Mouse (Mus musculus) hindbrain, embryonic 12.5 days (tissue): ENCODE measurements at regions not wholly inside any gene's neighbourhood (a gene's known extent, or its start where the extent isn't known, plus 50 kb on each side); places are given as distances from the start of the nearest gene placed in this dataset.

Experiments
- ATAC-seq: fragments of 200-750 bp; cut with Nextera tagmentation; 2 replicates; pipeline ENCODE4 v1.8.0; 2017; ENCODE audit warnings: moderate TSS enrichment; ENCODE audit not compliant: low FRiP score
- H3K27ac ChIP-seq: fragments of 300-500 bp; sonication (generic); 2 replicates; pipeline ENCODE4 v1.5.1; 2016; ENCODE audit warnings: mild to moderate bottlenecking
- H3K27me3 ChIP-seq: fragments of 300-500 bp; sonication (generic); 2 replicates; pipeline ENCODE4 v1.6.1; 2016; ENCODE audit warnings: mild to moderate bottlenecking
- H3K36me3 ChIP-seq: fragments of 300-500 bp; sonication (generic); 2 replicates; pipeline ENCODE4 v1.6.1; 2016; ENCODE audit warnings: mild to moderate bottlenecking
- H3K4me1 ChIP-seq: fragments of 300-500 bp; sonication (generic); 2 replicates; pipeline ENCODE4 v1.6.1; 2016
- H3K4me2 ChIP-seq: fragments of 300-500 bp; sonication (generic); replicated peaks from 2 replicates; pipeline ENCODE4 v1.6.1; 2016; ENCODE audit warnings: mild to moderate bottlenecking
- H3K4me3 ChIP-seq: fragments of 300-500 bp; sonication (generic); 2 replicates; pipeline ENCODE4 v1.5.1; 2016; ENCODE audit warnings: mild to moderate bottlenecking
- H3K9ac ChIP-seq: fragments of 300-500 bp; sonication (generic); 2 replicates; pipeline ENCODE4 v1.6.1; 2016; ENCODE audit warnings: mild to moderate bottlenecking, moderate library complexity
- H3K9me3 ChIP-seq: fragments of 300-500 bp; sonication (generic); replicated peaks from 2 replicates; pipeline ENCODE4 v1.6.1; 2016; ENCODE audit warnings: mild to moderate bottlenecking
- whole genome bisulfite sequencing: fragments of 180-500 bp; shearing (Covaris S2); methylation state at CpG from one replicate; pipeline ENCODE4 v1.1.7; 2016; 5-methylcytosine and 5-hydroxymethylcytosine counted together

DNA sequence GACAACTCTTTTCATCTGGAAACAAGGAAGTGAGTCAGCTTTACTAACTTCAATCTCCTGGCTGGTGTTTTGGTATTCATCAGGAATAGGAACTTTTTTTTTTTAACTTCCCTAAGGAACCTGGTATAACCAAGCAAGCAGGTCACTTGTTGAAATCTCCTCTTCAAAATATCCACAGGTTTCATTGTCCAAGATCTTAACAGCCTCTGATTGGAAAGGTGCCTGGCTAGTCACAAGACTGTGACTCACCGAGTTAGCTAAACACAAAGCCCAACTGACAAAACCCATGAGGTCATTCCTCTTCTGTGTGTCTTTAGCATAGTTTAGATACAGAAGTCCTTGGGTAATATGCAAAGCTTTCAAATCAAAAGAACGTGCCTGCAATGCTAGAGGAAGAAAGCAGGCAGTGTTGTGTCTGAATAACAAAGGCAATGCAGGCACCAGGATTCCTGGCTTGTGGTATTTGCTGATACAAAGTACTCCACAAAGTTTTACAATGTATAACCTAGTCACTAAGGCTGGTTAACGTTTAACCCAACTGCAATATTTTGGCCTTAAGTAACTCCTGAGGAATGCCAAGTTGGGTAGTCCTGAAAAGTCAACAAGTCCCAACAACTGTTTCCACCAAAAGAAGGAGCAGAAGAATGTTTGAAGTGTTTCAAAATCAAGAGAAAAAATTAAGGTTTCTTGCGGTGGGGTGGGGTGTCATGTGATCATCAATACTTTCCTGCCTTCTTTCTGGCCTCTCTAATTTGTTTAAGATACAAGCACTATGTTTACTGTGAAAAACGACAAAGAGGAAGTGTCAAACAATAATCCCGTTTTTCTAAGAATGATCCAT, 57.5 kb upstream of the Klf6 start:
- H3K4me2 ChIP-seq: no peak overlapping the region
- H3K4me3 ChIP-seq: no peak overlapping the region
- no peaks in the 10 kb centered on the region for H3K36me3 ChIP-seq
- H3K27ac ChIP-seq: no peak overlapping the region
- H3K27me3 ChIP-seq: no peaks in the 10 kb centered on the region
- H3K4me1 ChIP-seq: no peaks in the 10 kb centered on the region
- no peaks in the 10 kb centered on the region for H3K9me3 ChIP-seq
- H3K9ac ChIP-seq: no peak overlapping the region
- WGBS: 10% methylated on average over 6 of the region's 6 CpGs
- no peak for ATAC-seq

DNA sequence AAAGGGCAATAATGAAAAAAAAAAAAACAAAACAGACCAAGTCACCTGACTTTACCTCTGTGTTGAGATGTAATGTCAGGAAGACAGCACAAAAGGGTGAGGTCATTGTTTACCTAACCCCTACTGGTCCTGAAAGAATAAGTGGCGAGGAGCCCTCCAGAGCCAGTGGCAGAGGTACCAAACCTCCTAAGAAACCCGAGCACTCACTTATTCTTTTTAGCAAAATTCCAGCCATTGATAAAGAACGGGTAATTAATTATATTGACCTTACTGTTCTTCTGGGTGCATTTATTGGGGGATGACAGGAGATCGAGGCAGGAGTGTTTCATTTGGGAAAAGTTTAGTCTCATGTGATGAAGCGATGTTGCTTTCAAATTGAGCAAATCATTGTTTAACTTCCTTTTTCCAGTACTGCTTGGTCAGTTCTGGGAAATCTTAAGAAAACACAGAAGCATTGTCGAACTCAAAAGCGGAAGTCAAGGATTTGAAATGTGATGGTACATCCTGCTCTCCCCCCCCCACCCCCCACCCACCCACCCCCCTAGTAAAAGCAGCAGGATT, 56.8 kb upstream of the Klf6 start:
- ATAC-seq: no peak
- WGBS: 17% methylated on average over 7 of the region's 7 CpGs
- no peaks in the 10 kb centered on the region for H3K27me3 ChIP-seq
- no peaks in the 10 kb centered on the region for H3K9me3 ChIP-seq
- H3K36me3 ChIP-seq: no peaks in the 10 kb centered on the region
- no peak overlapping the region for H3K9ac ChIP-seq
- H3K4me2 ChIP-seq: no peak overlapping the region
- H3K27ac ChIP-seq: no peak overlapping the region
- no peak overlapping the region for H3K4me3 ChIP-seq
- no peaks in the 10 kb centered on the region for H3K4me1 ChIP-seq

DNA sequence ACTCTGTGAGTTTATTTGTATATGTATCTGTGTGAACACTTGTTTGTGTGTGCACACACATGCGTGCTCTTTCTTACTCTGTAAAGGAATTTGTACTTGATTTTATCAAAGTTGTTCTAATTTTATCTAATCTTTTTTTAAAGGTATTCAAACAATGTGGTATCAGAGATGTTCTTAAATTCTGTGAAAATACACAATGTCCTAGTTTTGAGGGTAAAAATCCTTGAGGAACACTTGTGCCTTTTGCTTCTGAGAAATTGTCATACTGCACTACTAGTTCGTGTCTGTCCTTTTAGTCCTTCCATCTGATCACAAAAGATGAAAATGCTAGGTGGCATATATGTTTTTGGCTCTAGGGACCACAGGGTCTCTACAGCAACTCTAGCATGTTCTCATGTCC, 52.9 kb upstream of the Klf6 start:
- Histone ChIP-seq H3K9ac (no peak overlapping the region), H3K9me3 (no peaks in the 10 kb centered on the region), H3K4me2 (no peak overlapping the region), H3K27ac (no peak overlapping the region), H3K4me3 (no peak overlapping the region), H3K27me3 (no peaks in the 10 kb centered on the region), H3K4me1 (no peaks in the 10 kb centered on the region), H3K36me3 (no peaks in the 10 kb centered on the region)
- no peak for ATAC-seq
- 88% methylated on average over 2 of the region's 2 CpGs for WGBS
